Comparison of ENCODE assay signal across 19 mouse cellular contexts in the genomic region with DNA sequence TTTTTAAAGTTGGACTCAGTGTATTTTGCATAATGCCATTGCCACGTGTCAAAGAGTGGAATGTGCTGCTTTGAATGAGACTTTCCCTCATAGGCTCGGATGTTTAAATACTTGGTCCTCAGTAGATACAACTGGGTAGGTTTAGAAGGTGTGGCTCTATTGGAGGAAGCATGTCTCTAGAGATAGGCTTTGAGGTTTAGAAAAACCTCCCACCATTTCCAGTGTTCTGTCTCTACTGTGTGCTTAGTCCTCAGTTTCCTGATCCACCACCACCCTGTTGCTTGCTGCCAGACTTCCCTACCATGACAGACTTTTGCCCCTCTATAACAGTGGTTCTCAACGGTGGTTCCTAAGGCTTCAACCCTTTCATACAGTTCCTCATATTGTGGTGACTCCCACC. TPM values are rescaled to one million over a fixed set of nuclear protein-coding genes. Genes with fewer than 3 reads are reported as not detected.
DNase-seq lines count a peak whose midpoint lies in the region; ATAC-seq and TF ChIP-seq lines count a peak whose summit lies in the region.
"Had no signal": no experiment of that assay in that cellular context is flagged by ENCODE, and none has a peak within 500 bp of the region (broad histone marks: within the 10 kb centered on the region; RNA-seq: fewer than 3 reads in every experiment).

No protein-coding gene starts in this region.

- no peaks in the 10 kb centered on the region for H3K36me3 ChIP-seq in liver, embryonic 12.5 days
- H3K36me3 ChIP-seq: forebrain, embryonic 10.5 days; heart, embryonic 13.5 days; lung, embryonic 15.5 days; neural tube, embryonic 15.5 days had no signal

- 21% methylated on average over 3 of the region's 3 CpGs for WGBS in liver, embryonic 12.5 days (ENCODE audit: insufficient replicate concordance)

- no peak overlapping the region for H3K4me2 ChIP-seq in liver, embryonic 12.5 days
- H3K4me2 ChIP-seq: heart, embryonic 13.5 days; hindbrain, embryonic 14.5 days; lung, embryonic 15.5 days; neural tube, embryonic 15.5 days had no signal

- H3K27ac ChIP-seq in bone marrow macrophage, adult 2 months (ENCODE audit: insufficient read depth, low read depth, low read length): peak overlapping the region; percentile 31
- no peak overlapping the region for H3K27ac ChIP-seq in liver, embryonic 12.5 days
- H3K27ac ChIP-seq: forebrain, embryonic 10.5 days; heart, adult 2 months; heart, embryonic 13.5 days; hindbrain, embryonic 14.5 days; liver, embryonic 14.5 days; lung, embryonic 15.5 days; neural tube, embryonic 15.5 days had no signal

- DNase-seq in 416B (ENCODE audit: low read depth): peak; percentile 86
- peak; percentile 26 for DNase-seq in CD4-positive, CD25-positive, alpha-beta regulatory T cell, adult 2 months (ENCODE audit: low read depth, low spot score)
- no peak for DNase-seq in left cerebral cortex, postnatal 25 days (ENCODE audit: low spot score in 2 of 2)
- no peak for DNase-seq in left cerebral cortex, postnatal 14 days (ENCODE audit: low spot score in 2 of 2)
- DNase-seq in kidney, postnatal 10 days: no peak
- DNase-seq in ovary, postnatal 10 days (ENCODE audit: low spot score): no peak
- DNase-seq: cerebellum, adult 9-11 months; gastrocnemius, postnatal 14 days; heart, adult 2 months had no signal

- no peak overlapping the region for H3K9ac ChIP-seq in liver, embryonic 12.5 days
- H3K9ac ChIP-seq: heart, embryonic 13.5 days; hindbrain, embryonic 14.5 days; liver, embryonic 14.5 days; lung, embryonic 15.5 days; neural tube, embryonic 15.5 days had no signal

- H3K4me3 ChIP-seq in bone marrow macrophage, adult 2 months (ENCODE audit: insufficient read depth, low read length): no peak overlapping the region
- no peak overlapping the region for H3K4me3 ChIP-seq in liver, embryonic 12.5 days
- H3K4me3 ChIP-seq: forebrain, embryonic 10.5 days; heart, adult 2 months; heart, embryonic 13.5 days; lung, embryonic 15.5 days; neural tube, embryonic 15.5 days had no signal

- 0 out of 2 replicates have a peak, but pooled peaks have one; percentile 40 for ATAC-seq in liver, embryonic 12.5 days
- ATAC-seq: forebrain, embryonic 16.5 days; intestine, postnatal 0 days had no signal

- no peaks in the 10 kb centered on the region for H3K9me3 ChIP-seq in liver, embryonic 12.5 days (replicated peaks)
- H3K9me3 ChIP-seq: forebrain, embryonic 10.5 days; heart, embryonic 13.5 days; lung, embryonic 15.5 days; neural tube, embryonic 15.5 days had no signal

- H3K4me1 ChIP-seq in bone marrow macrophage, adult 2 months (ENCODE audit: control insufficient read depth, insufficient read depth, low read length): peaks cover 16% of the 10 kb centered on the region
- peaks cover 11% of the 10 kb centered on the region for H3K4me1 ChIP-seq in liver, embryonic 12.5 days
- H3K4me1 ChIP-seq: heart, embryonic 13.5 days; lung, embryonic 15.5 days; neural tube, embryonic 15.5 days had no signal

- no peak for TF ChIP-seq POLR2A in bone marrow macrophage, adult 2 months (IDR thresholded peaks at IDR 0.05; ENCODE audit: borderline replicate concordance, low read depth, low read length)

- H3K27me3 ChIP-seq in liver, embryonic 12.5 days (replicated peaks): peaks cover 5% of the 10 kb centered on the region; the same call in 1 of the 2 replicates
- H3K27me3 ChIP-seq: neural tube, embryonic 15.5 days had no signal

- no peak for TF ChIP-seq CTCF in bone marrow macrophage, adult 2 months (IDR thresholded peaks at IDR 0.05; ENCODE audit: low read depth, low read length)

- intact Hi-C loops in left cerebral cortex, postnatal 25 days (cut with DNase I): no loop called here
- intact Hi-C loops in left cerebral cortex, postnatal 14 days (cut with DNase I): no loop called here

RNA-seq across cellular contexts. Expression of a gene that starts 37.0 kb away (rescaled TPM):
- polyA plus RNA-seq in bone marrow macrophage, adult 2 months (2012; ENCODE audit: insufficient read depth, insufficient read length, missing spikeins): 16.5 and 16.8 TPM in 2 replicates
- 22.1 and 22.4 TPM in 2 replicates for polyA plus RNA-seq in liver, embryonic 12.5 days (2016; fragmentation: Nextera tagmentation; extraction: Ambion mirVana)
- total RNA-seq in left cerebral cortex, postnatal 25 days (2021): 10 to 100 TPM; 11.2 to 12.0 TPM
- total RNA-seq in left cerebral cortex, postnatal 14 days (2021): 10 to 100 TPM in 1 of 2 experiments, 1 to 10 TPM in 1; 9.0 to 11.4 TPM

RNA-seq across cellular contexts. Expression of a gene that starts 37.1 kb away (rescaled TPM):
- polyA plus RNA-seq in bone marrow macrophage, adult 2 months (2012; ENCODE audit: insufficient read depth, insufficient read length, missing spikeins): 89.5 and 99.3 TPM in 2 replicates
- 72.1 and 73.6 TPM in 2 replicates for polyA plus RNA-seq in liver, embryonic 12.5 days (2016; fragmentation: Nextera tagmentation; extraction: Ambion mirVana)
- total RNA-seq in left cerebral cortex, postnatal 25 days (2021): 10 to 100 TPM; 34.3 to 35.5 TPM
- total RNA-seq in left cerebral cortex, postnatal 14 days (2021): 10 to 100 TPM; 32.1 to 35.9 TPM

RNA-seq across cellular contexts. Expression of a gene that starts 51.8 kb away (rescaled TPM):
- polyA plus RNA-seq in bone marrow macrophage, adult 2 months (2012; ENCODE audit: insufficient read depth, insufficient read length, missing spikeins): 88.1 and 97.5 TPM in 2 replicates
- 165 and 172 TPM in 2 replicates for polyA plus RNA-seq in liver, embryonic 12.5 days (2016; fragmentation: Nextera tagmentation; extraction: Ambion mirVana)
- total RNA-seq in left cerebral cortex, postnatal 25 days (2021): 100 to 1,000 TPM; 105 TPM
- total RNA-seq in left cerebral cortex, postnatal 14 days (2021): 100 to 1,000 TPM; 102 to 108 TPM

Comparison
In these comparisons a context has a peak if more than half of its experiments do, and no peak if none do; other contexts are left out.
1. DNase-seq: peak in 416B (single experiment) and CD4-positive, CD25-positive, alpha-beta regulatory T cell, adult 2 months (single experiment); none in left cerebral cortex, postnatal 25 days (0 of 2), left cerebral cortex, postnatal 14 days (0 of 2), kidney, postnatal 10 days (single experiment) and ovary, postnatal 10 days (single experiment).